10 mouse cellular contexts compared by ENCODE assay signal in genomic region chr16:30827901-30828608, GRCm38 (mm10).
DNase-seq lines count a peak whose midpoint lies in the region; ATAC-seq and TF ChIP-seq lines count a peak whose summit lies in the region.
"Had no signal": no experiment of that assay in that cellular context is flagged by ENCODE, and none has a peak within 500 bp of the region (broad histone marks: within the 10 kb centered on the region; RNA-seq: fewer than 3 reads in every experiment).

No protein-coding gene starts in this region.

- WGBS in liver, embryonic 16.5 days (ENCODE audit: insufficient replicate concordance) = 54% methylated on average over 9 of the region's 9 CpGs
- 79% methylated on average over 9 of the region's 9 CpGs for WGBS in liver, embryonic 11.5 days
- 39% methylated on average over 9 of the region's 9 CpGs for WGBS in heart, adult 2 months
- WGBS in stomach, postnatal 0 days = 44% methylated on average over 9 of the region's 9 CpGs
- 89% methylated on average over 9 of the region's 9 CpGs for WGBS in midbrain, embryonic 14.5 days
- 71% methylated on average over 9 of the region's 9 CpGs for WGBS in intestine, embryonic 15.5 days

- no peaks in the 10 kb centered on the region for H3K9me3 ChIP-seq in liver, embryonic 16.5 days (replicated peaks; ENCODE audit: control insufficient read depth, low read length)
- no peaks in the 10 kb centered on the region for H3K9me3 ChIP-seq in liver, embryonic 11.5 days (ENCODE audit: control insufficient read depth, low read length)
- no peaks in the 10 kb centered on the region for H3K9me3 ChIP-seq in stomach, postnatal 0 days (ENCODE audit: control insufficient read depth, low read length)
- no peaks in the 10 kb centered on the region for H3K9me3 ChIP-seq in midbrain, embryonic 14.5 days (ENCODE audit: control insufficient read depth, low read length)
- no peaks in the 10 kb centered on the region for H3K9me3 ChIP-seq in intestine, embryonic 15.5 days
- H3K9me3 ChIP-seq: neural tube, embryonic 12.5 days had no signal

- peak; percentile 80; the same call in 1 of the 2 replicates for TF ChIP-seq EP300 in heart, adult 2 months (IDR thresholded peaks at IDR 0.05; ENCODE audit: insufficient read depth, low read depth, low read length)
- TF ChIP-seq EP300 in stomach, postnatal 0 days (optimal IDR thresholded peaks at IDR 0.05) = no peak

- intact Hi-C loops in heart, adult 2 months (cut with DNase I) = no loop called here

- no peaks in the 10 kb centered on the region for H3K27me3 ChIP-seq in liver, embryonic 16.5 days (ENCODE audit: control insufficient read depth, insufficient read depth, low read depth, low read length)
- H3K27me3 ChIP-seq in liver, embryonic 11.5 days (replicated peaks; ENCODE audit: control insufficient read depth, insufficient read depth, low read length) = 0 out of 2 replicates have a peak, but pooled peaks cover 2% of the 10 kb centered on the region
- no peaks in the 10 kb centered on the region for H3K27me3 ChIP-seq in heart, adult 2 months (ENCODE audit: control insufficient read depth, insufficient read depth, low read length)
- H3K27me3 ChIP-seq in stomach, postnatal 0 days (ENCODE audit: control insufficient read depth, insufficient read depth, low read length) = no peaks in the 10 kb centered on the region
- no peaks in the 10 kb centered on the region for H3K27me3 ChIP-seq in midbrain, embryonic 14.5 days (ENCODE audit: control insufficient read depth, insufficient read depth, low read length)
- H3K27me3 ChIP-seq in intestine, embryonic 15.5 days (replicated peaks) = no peaks in the 10 kb centered on the region
- H3K27me3 ChIP-seq: neural tube, embryonic 12.5 days had no signal

- no peaks in the 10 kb centered on the region for H3K79me2 ChIP-seq in heart, adult 2 months (replicated peaks; ENCODE audit: control insufficient read depth, insufficient read depth, low read length)

- no peak for DNase-seq in liver, embryonic 11.5 days (ENCODE audit: low spot score)
- peak; percentile 69 to 82 for DNase-seq in heart, adult 2 months
- peak; percentile 46 to 56 for DNase-seq in kidney, postnatal 25 days
- peak; percentile 21 for DNase-seq in stomach, postnatal 0 days (ENCODE audit: low spot score)
- no peak for DNase-seq in thymus, postnatal 10 days (ENCODE audit: low spot score in 2 of 2)
- DNase-seq in midbrain, embryonic 14.5 days = no peak
- DNase-seq: left cerebral cortex, postnatal 4 days had no signal

- H3K4me1 ChIP-seq in liver, embryonic 16.5 days (ENCODE audit: control insufficient read depth, low read depth, low read length) = no peaks in the 10 kb centered on the region
- no peaks in the 10 kb centered on the region for H3K4me1 ChIP-seq in liver, embryonic 11.5 days (replicated peaks; ENCODE audit: control insufficient read depth, insufficient read depth, low read length)
- H3K4me1 ChIP-seq in heart, adult 2 months (ENCODE audit: control insufficient read depth, insufficient read depth, low read length) = peaks cover 21% of the 10 kb centered on the region
- H3K4me1 ChIP-seq in stomach, postnatal 0 days (replicated peaks; ENCODE audit: control insufficient read depth, insufficient read depth) = peaks cover 3% of the 10 kb centered on the region; the same call in 1 of the 2 replicates
- no peaks in the 10 kb centered on the region for H3K4me1 ChIP-seq in midbrain, embryonic 14.5 days (ENCODE audit: control insufficient read depth, insufficient read depth, low read length)
- H3K4me1 ChIP-seq in intestine, embryonic 15.5 days (replicated peaks) = 0 out of 2 replicates have a peak, but pooled peaks cover 2% of the 10 kb centered on the region
- H3K4me1 ChIP-seq: neural tube, embryonic 12.5 days had no signal

- ATAC-seq in liver, embryonic 16.5 days (ENCODE audit: low read depth) = peak; percentile 54
- no peak for ATAC-seq in liver, embryonic 11.5 days (replicated peaks; ENCODE audit: low FRiP score)
- peak; percentile 61 for ATAC-seq in stomach, postnatal 0 days (ENCODE audit: low FRiP score, low TSS enrichment)
- no peak for ATAC-seq in midbrain, embryonic 14.5 days (ENCODE audit: low FRiP score, low TSS enrichment)
- no peak for ATAC-seq in intestine, embryonic 15.5 days

- no peaks in the 10 kb centered on the region for H3K36me3 ChIP-seq in liver, embryonic 16.5 days (ENCODE audit: control insufficient read depth, insufficient read depth)
- no peaks in the 10 kb centered on the region for H3K36me3 ChIP-seq in liver, embryonic 11.5 days (ENCODE audit: control insufficient read depth, insufficient read depth, low read length)
- no peaks in the 10 kb centered on the region for H3K36me3 ChIP-seq in heart, adult 2 months (ENCODE audit: control insufficient read depth, insufficient read depth, low read length)
- H3K36me3 ChIP-seq in stomach, postnatal 0 days (ENCODE audit: control insufficient read depth, insufficient read depth, low read length) = no peaks in the 10 kb centered on the region
- H3K36me3 ChIP-seq in midbrain, embryonic 14.5 days (ENCODE audit: control insufficient read depth, insufficient read depth, low read length) = no peaks in the 10 kb centered on the region
- H3K36me3 ChIP-seq in intestine, embryonic 15.5 days = no peaks in the 10 kb centered on the region
- H3K36me3 ChIP-seq: neural tube, embryonic 12.5 days had no signal

- no peak overlapping the region for H3K4me2 ChIP-seq in liver, embryonic 16.5 days (ENCODE audit: low read depth, low read length)
- no peak overlapping the region for H3K4me2 ChIP-seq in liver, embryonic 11.5 days
- no peak overlapping the region for H3K4me2 ChIP-seq in stomach, postnatal 0 days (replicated peaks; ENCODE audit: low read depth)
- H3K4me2 ChIP-seq in midbrain, embryonic 14.5 days (ENCODE audit: low read length) = no peak overlapping the region
- H3K4me2 ChIP-seq in intestine, embryonic 15.5 days (replicated peaks) = no peak overlapping the region
- H3K4me2 ChIP-seq: neural tube, embryonic 12.5 days had no signal

- no peak for TF ChIP-seq POLR2A in heart, adult 2 months (IDR thresholded peaks at IDR 0.05; ENCODE audit: insufficient read depth, low read depth, low read length)

- TF ChIP-seq CTCF in heart, adult 2 months (IDR thresholded peaks at IDR 0.05) = peak; percentile 31
- no peak for TF ChIP-seq CTCF in stomach, postnatal 0 days (IDR thresholded peaks at IDR 0.05; ENCODE audit: low read depth)

- no peak overlapping the region for H3K9ac ChIP-seq in liver, embryonic 16.5 days (ENCODE audit: low read depth, low read length)
- no peak overlapping the region for H3K9ac ChIP-seq in liver, embryonic 11.5 days (ENCODE audit: low read depth, low read length)
- no peak overlapping the region for H3K9ac ChIP-seq in heart, adult 2 months (ENCODE audit: low read depth, low read length)
- no peak overlapping the region for H3K9ac ChIP-seq in stomach, postnatal 0 days (ENCODE audit: low read length)
- no peak overlapping the region for H3K9ac ChIP-seq in midbrain, embryonic 14.5 days (replicated peaks; ENCODE audit: low read length)
- no peak overlapping the region for H3K9ac ChIP-seq in intestine, embryonic 15.5 days
- H3K9ac ChIP-seq: neural tube, embryonic 12.5 days had no signal

- H3K27ac ChIP-seq in liver, embryonic 16.5 days (ENCODE audit: low read length) = no peak overlapping the region
- H3K27ac ChIP-seq in liver, embryonic 11.5 days (ENCODE audit: low read depth, low read length) = no peak overlapping the region
- peak overlapping the region; percentile 81 for H3K27ac ChIP-seq in heart, adult 2 months
- H3K27ac ChIP-seq in stomach, postnatal 0 days (replicated peaks) = peak overlapping the region; percentile 56
- no peak overlapping the region for H3K27ac ChIP-seq in midbrain, embryonic 14.5 days (replicated peaks; ENCODE audit: low read depth, low read length)
- no peak overlapping the region for H3K27ac ChIP-seq in intestine, embryonic 15.5 days
- H3K27ac ChIP-seq: neural tube, embryonic 12.5 days had no signal

- no peak overlapping the region for H3K4me3 ChIP-seq in liver, embryonic 16.5 days (ENCODE audit: low read depth, low read length)
- H3K4me3 ChIP-seq in liver, embryonic 11.5 days (ENCODE audit: low read depth, low read length) = no peak overlapping the region
- no peak overlapping the region for H3K4me3 ChIP-seq in heart, adult 2 months
- no peak overlapping the region for H3K4me3 ChIP-seq in stomach, postnatal 0 days (ENCODE audit: low read depth, low read length)
- H3K4me3 ChIP-seq in midbrain, embryonic 14.5 days (replicated peaks; ENCODE audit: low read depth, low read length) = no peak overlapping the region
- H3K4me3 ChIP-seq in intestine, embryonic 15.5 days (replicated peaks) = no peak overlapping the region
- H3K4me3 ChIP-seq: neural tube, embryonic 12.5 days had no signal

Comparison
In these comparisons a context has a peak if more than half of its experiments do, and no peak if none do; other contexts are left out.
1. ATAC-seq: peak in liver, embryonic 16.5 days (single experiment) and stomach, postnatal 0 days (single experiment); none in liver, embryonic 11.5 days (single experiment), midbrain, embryonic 14.5 days (single experiment) and intestine, embryonic 15.5 days (single experiment).
2. H3K27ac ChIP-seq: peak in heart, adult 2 months (single experiment) and stomach, postnatal 0 days (single experiment); none in liver, embryonic 16.5 days (single experiment), liver, embryonic 11.5 days (single experiment), midbrain, embryonic 14.5 days (single experiment) and intestine, embryonic 15.5 days (single experiment).
3. DNase-seq: peak in heart, adult 2 months (2 of 2), kidney, postnatal 25 days (2 of 2) and stomach, postnatal 0 days (single experiment); none in liver, embryonic 11.5 days (single experiment), thymus, postnatal 10 days (0 of 2) and midbrain, embryonic 14.5 days (single experiment).